Mouse (Mus musculus): Measurements from ENCODE around the gene Borcs7. TPM values are rescaled to one million over a fixed set of nuclear protein-coding genes. Genes with fewer than 3 reads are reported as not detected.
"Not testable (repeated sequence)": the region's sequence is repeated elsewhere in the genome, so short reads cannot be mapped to it uniquely, and the experiment has no call there.

Borcs7 gene
- polyA plus RNA-seq, 1 experiment from 2014 or later, result 19.7 TPM

DNA sequence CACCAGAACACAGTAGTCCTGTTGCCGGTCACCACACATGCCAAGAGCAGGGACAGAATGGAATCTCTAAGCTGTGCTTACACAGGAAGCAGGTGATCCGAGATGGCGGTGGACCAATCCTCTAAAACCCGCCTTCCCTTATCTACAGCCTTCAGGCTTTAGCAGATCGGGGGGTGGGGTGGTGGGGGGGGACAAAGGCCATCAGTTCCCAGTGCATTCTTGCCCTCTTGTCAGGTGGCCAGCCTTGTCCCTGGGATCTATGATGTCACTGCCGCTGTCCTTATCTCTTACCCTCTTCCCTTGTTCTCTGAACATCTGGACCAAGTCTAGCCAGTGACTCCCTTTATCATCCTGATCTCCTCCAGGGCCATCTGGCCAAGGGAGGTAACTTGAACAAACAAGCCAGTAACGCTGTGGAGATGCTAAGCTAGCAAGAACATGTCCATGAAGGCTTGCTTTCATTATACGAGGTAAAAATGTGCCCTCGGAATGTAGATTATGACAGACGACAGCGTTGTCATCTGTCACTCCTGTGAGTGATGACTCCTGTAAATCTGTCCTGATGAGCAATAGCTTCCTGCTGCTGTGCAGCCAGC is 38.3 kb downstream of the Borcs7 start:
- H3K4me2 ChIP-seq (replicated peaks; ENCODE audit: low read depth, low read length), result no peak overlapping the region
- H3K27me3 ChIP-seq (ENCODE audit: control insufficient read depth, insufficient read depth, low read length), result no peaks in the 10 kb centered on the region
- no peak overlapping the region for H3K27ac ChIP-seq (ENCODE audit: low read length)
- H3K9me3 ChIP-seq (ENCODE audit: control insufficient read depth, low read depth, low read length), result no peaks in the 10 kb centered on the region
- no peaks in the 10 kb centered on the region for H3K36me3 ChIP-seq (ENCODE audit: control insufficient read depth, insufficient read depth, low read length)
- no peak overlapping the region for H3K9ac ChIP-seq (replicated peaks; ENCODE audit: low read depth, low read length)
- H3K4me1 ChIP-seq (ENCODE audit: control insufficient read depth, insufficient read depth, low read length), result no peaks in the 10 kb centered on the region
- no peak for ATAC-seq (ENCODE audit: insufficient number of reproducible peaks, insufficient read depth, low FRiP score, low read depth)
- 35% methylated on average over 11 of the region's 11 CpGs for WGBS
- H3K4me3 ChIP-seq (ENCODE audit: low read depth, low read length), result no peak overlapping the region

DNA sequence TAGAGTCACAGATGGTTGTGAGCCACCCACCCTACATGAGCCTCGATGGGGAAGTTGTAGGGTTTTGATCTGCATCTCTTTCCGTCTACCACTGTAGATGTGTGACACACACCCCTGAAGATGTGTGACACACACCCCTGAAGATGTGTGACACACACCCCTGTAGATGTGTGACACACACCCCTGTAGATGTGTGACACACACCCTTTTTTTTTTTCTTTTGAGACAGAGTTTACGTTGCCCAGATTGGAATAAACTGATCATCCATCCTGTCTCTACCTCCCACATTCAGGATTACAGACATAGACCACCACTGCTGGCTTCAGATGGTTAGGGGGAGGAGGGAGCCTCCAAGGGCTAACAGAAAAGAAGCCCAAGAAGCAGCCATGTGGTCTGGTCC is 39.2 kb downstream of the Borcs7 start:
- no peak overlapping the region for H3K4me2 ChIP-seq (replicated peaks; ENCODE audit: low read depth, low read length)
- no peaks in the 10 kb centered on the region for H3K9me3 ChIP-seq (ENCODE audit: control insufficient read depth, low read depth, low read length)
- no peaks in the 10 kb centered on the region for H3K36me3 ChIP-seq (ENCODE audit: control insufficient read depth, insufficient read depth, low read length)
- 65% methylated on average over 3 of the region's 3 CpGs for WGBS
- ATAC-seq (ENCODE audit: insufficient number of reproducible peaks, insufficient read depth, low FRiP score, low read depth), result no peak
- H3K4me3 ChIP-seq (ENCODE audit: low read depth, low read length), result no peak overlapping the region
- no peaks in the 10 kb centered on the region for H3K4me1 ChIP-seq (ENCODE audit: control insufficient read depth, insufficient read depth, low read length)
- no peaks in the 10 kb centered on the region for H3K27me3 ChIP-seq (ENCODE audit: control insufficient read depth, insufficient read depth, low read length)
- H3K27ac ChIP-seq (ENCODE audit: low read length), result no peak overlapping the region
- H3K9ac ChIP-seq (replicated peaks; ENCODE audit: low read depth, low read length), result no peak overlapping the region

- Histone ChIP-seq H3K36me3 (ENCODE audit: control insufficient read depth, insufficient read depth, low read length) (no peaks in the 10 kb centered on the region), H3K4me1 (ENCODE audit: control insufficient read depth, insufficient read depth, low read length) (no peaks in the 10 kb centered on the region), H3K27me3 (ENCODE audit: control insufficient read depth, insufficient read depth, low read length) (no peaks in the 10 kb centered on the region), H3K4me2 (replicated peaks; ENCODE audit: low read depth, low read length) (no peak overlapping the region), H3K27ac (ENCODE audit: low read length) (no peak overlapping the region), H3K9ac (replicated peaks; ENCODE audit: low read depth, low read length) (no peak overlapping the region), H3K9me3 (ENCODE audit: control insufficient read depth, low read depth, low read length) (no peaks in the 10 kb centered on the region), H3K4me3 (ENCODE audit: low read depth, low read length) (no peak overlapping the region)
- WGBS, result 79% methylated on average over 10 of the region's 10 CpGs
- ATAC-seq (ENCODE audit: insufficient number of reproducible peaks, insufficient read depth, low FRiP score, low read depth), result no peak
Observed at GRCm38 (mm10) chr19:46731351-46731750, 41.6 kb downstream of the Borcs7 start.

- H3K9ac ChIP-seq (replicated peaks; ENCODE audit: low read depth, low read length); H3K4me1 ChIP-seq (ENCODE audit: control insufficient read depth, insufficient read depth, low read length); H3K4me2 ChIP-seq (replicated peaks; ENCODE audit: low read depth, low read length); H3K27me3 ChIP-seq (ENCODE audit: control insufficient read depth, insufficient read depth, low read length); H3K9me3 ChIP-seq (ENCODE audit: control insufficient read depth, low read depth, low read length); ATAC-seq (ENCODE audit: insufficient number of reproducible peaks, insufficient read depth, low FRiP score, low read depth); H3K36me3 ChIP-seq (ENCODE audit: control insufficient read depth, insufficient read depth, low read length); H3K4me3 ChIP-seq (ENCODE audit: low read depth, low read length); H3K27ac ChIP-seq (ENCODE audit: low read length): not testable (repeated sequence)
- WGBS, result 95% methylated on average over 5 of the region's 5 CpGs
Observed at GRCm38 (mm10) chr19:46732673-46733072, 43.0 kb downstream of the Borcs7 start.

DNA sequence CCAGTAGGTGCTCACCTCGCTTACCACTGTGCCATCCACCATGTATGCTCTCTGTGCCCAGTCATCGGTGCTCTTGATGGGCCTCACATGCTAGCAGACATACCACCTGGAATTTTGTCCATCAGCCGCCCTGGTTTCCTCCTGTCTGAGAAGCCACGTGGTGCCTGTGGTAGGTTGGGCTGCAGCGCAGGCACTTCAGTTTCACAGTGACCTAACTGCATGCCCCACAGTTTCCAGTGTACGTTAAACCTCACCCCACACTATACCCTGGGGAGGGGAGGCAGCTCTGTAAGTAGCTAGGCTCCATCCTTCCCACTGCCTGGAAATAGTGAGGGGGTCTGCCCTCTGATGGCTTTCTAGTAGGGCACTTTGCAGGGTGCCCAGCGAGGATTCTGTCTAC is 43.9 kb downstream of the Borcs7 start:
- H3K9ac ChIP-seq (replicated peaks; ENCODE audit: low read depth, low read length), result no peak overlapping the region
- no peak for ATAC-seq (ENCODE audit: insufficient number of reproducible peaks, insufficient read depth, low FRiP score, low read depth)

DNA sequence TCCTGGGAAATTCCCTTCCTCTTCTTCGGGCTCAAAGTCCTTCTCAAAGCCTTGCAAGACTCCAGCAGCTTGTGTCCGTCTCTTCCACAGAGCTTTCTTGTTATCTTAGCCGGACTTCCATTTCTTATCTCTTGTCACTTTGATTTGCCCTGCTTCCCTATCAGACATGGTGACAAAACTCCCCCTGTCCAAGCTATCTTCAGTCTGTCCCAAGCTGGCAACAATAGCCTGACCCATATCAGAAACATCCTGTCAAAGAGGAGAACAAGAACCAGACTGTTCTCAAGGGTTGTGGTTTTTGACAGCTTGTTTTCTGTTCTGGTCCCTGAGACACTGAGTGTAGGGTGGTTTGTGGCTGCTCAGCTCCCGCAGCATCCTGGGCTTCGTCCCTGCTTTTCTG is 45.5 kb downstream of the Borcs7 start:
- H3K27me3 ChIP-seq (ENCODE audit: control insufficient read depth, insufficient read depth, low read length), result no peaks in the 10 kb centered on the region
- no peak overlapping the region for H3K27ac ChIP-seq (ENCODE audit: low read length)
- no peak overlapping the region for H3K4me3 ChIP-seq (ENCODE audit: low read depth, low read length)
- H3K9me3 ChIP-seq (ENCODE audit: control insufficient read depth, low read depth, low read length), result no peaks in the 10 kb centered on the region
- ATAC-seq (ENCODE audit: insufficient number of reproducible peaks, insufficient read depth, low FRiP score, low read depth), result no peak
- no peaks in the 10 kb centered on the region for H3K4me1 ChIP-seq (ENCODE audit: control insufficient read depth, insufficient read depth, low read length)
- WGBS, result 43% methylated on average over 5 of the region's 5 CpGs
- H3K4me2 ChIP-seq (replicated peaks; ENCODE audit: low read depth, low read length), result no peak overlapping the region
- no peak overlapping the region for H3K9ac ChIP-seq (replicated peaks; ENCODE audit: low read depth, low read length)
- no peaks in the 10 kb centered on the region for H3K36me3 ChIP-seq (ENCODE audit: control insufficient read depth, insufficient read depth, low read length)

More for the DNA sequence above, 43.9 kb downstream of the Borcs7 start:
- Histone ChIP-seq H3K4me3 (ENCODE audit: low read depth, low read length) (no peak overlapping the region), H3K36me3 (ENCODE audit: control insufficient read depth, insufficient read depth, low read length) (no peaks in the 10 kb centered on the region), H3K27ac (ENCODE audit: low read length) (no peak overlapping the region), H3K9me3 (ENCODE audit: control insufficient read depth, low read depth, low read length) (no peaks in the 10 kb centered on the region), H3K27me3 (ENCODE audit: control insufficient read depth, insufficient read depth, low read length) (no peaks in the 10 kb centered on the region), H3K4me2 (replicated peaks; ENCODE audit: low read depth, low read length) (no peak overlapping the region), H3K4me1 (ENCODE audit: control insufficient read depth, insufficient read depth, low read length) (no peaks in the 10 kb centered on the region)
- 88% methylated on average over 7 of the region's 7 CpGs for WGBS

DNA sequence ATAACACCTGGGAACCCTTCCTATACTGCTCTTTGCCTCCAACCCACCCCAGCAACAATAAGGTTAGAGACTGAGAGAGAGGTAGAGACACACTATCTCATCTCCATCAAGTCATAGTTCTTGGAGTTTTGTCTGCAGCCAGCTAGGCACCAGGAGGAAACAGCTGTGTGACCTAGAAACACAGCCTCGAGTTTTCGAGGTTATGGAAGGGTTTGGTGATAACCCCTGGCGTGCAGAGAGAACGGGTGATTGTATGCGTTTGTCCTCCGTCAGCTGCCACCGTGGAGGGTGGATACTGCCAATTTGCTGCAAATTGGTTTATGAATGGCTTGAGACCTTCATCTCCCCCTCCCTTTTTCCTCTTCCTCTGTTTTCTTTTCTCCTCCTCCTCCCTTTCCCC is 47.4 kb downstream of the Borcs7 start:
- no peak for ATAC-seq (ENCODE audit: insufficient number of reproducible peaks, insufficient read depth, low FRiP score, low read depth)
- Histone ChIP-seq H3K9ac (replicated peaks; ENCODE audit: low read depth, low read length) (no peak overlapping the region), H3K4me2 (replicated peaks; ENCODE audit: low read depth, low read length) (no peak overlapping the region), H3K9me3 (ENCODE audit: control insufficient read depth, low read depth, low read length) (no peaks in the 10 kb centered on the region), H3K27ac (ENCODE audit: low read length) (no peak overlapping the region), H3K27me3 (ENCODE audit: control insufficient read depth, insufficient read depth, low read length) (no peaks in the 10 kb centered on the region), H3K4me3 (ENCODE audit: low read depth, low read length) (no peak overlapping the region), H3K36me3 (ENCODE audit: control insufficient read depth, insufficient read depth, low read length) (no peaks in the 10 kb centered on the region), H3K4me1 (ENCODE audit: control insufficient read depth, insufficient read depth, low read length) (no peaks in the 10 kb centered on the region)
- WGBS, result 64% methylated on average over 7 of the region's 7 CpGs

DNA sequence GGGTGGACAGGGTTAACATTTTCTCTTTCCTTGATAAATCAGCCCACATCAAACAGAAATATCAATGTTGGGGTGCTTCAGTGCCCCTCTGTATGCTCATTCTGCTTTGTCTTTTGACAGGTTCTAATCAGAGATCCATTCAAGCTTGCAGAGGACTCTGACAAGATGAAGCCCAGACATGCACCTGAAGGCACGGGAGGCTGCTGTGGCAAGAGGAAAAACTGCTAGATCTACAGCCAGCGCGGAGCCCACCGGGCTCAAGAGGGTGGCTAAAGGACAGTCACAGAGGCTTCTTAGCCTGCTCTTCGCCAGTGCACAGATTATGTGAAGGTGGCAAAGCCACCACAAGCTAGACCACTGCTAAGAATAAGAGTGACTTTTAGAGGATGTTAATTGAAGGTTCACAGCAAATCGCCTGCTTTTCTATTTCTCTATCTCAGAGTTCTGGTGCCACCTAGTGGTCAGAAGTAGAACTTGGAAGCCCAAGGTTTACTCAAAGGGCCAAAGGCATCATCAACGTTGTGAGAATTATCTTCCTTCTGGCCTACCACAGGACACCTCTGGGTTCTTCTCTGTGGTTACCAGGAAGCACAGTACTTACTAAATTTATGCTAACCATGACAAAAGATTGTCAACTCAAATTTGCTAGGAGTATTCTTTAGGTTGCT is 50.8 kb downstream of the Borcs7 start:
- no peak for ATAC-seq (ENCODE audit: insufficient number of reproducible peaks, insufficient read depth, low FRiP score, low read depth)
- no peak overlapping the region for H3K27ac ChIP-seq (ENCODE audit: low read length)
- no peak overlapping the region for H3K4me3 ChIP-seq (ENCODE audit: low read depth, low read length)
- no peaks in the 10 kb centered on the region for H3K9me3 ChIP-seq (ENCODE audit: control insufficient read depth, low read depth, low read length)
- WGBS, result 51% methylated on average over 7 of the region's 7 CpGs
- H3K4me1 ChIP-seq (ENCODE audit: control insufficient read depth, insufficient read depth, low read length), result no peaks in the 10 kb centered on the region
- H3K27me3 ChIP-seq (ENCODE audit: control insufficient read depth, insufficient read depth, low read length), result no peaks in the 10 kb centered on the region
- H3K9ac ChIP-seq (replicated peaks; ENCODE audit: low read depth, low read length), result no peak overlapping the region
- no peaks in the 10 kb centered on the region for H3K36me3 ChIP-seq (ENCODE audit: control insufficient read depth, insufficient read depth, low read length)
- H3K4me2 ChIP-seq (replicated peaks; ENCODE audit: low read depth, low read length), result no peak overlapping the region

GRCm38 (mm10) chr19:46741574-46741973 is 51.9 kb downstream of the Borcs7 start:
- H3K36me3 ChIP-seq (ENCODE audit: control insufficient read depth, insufficient read depth, low read length), result no peaks in the 10 kb centered on the region
- H3K4me1 ChIP-seq (ENCODE audit: control insufficient read depth, insufficient read depth, low read length), result no peaks in the 10 kb centered on the region
- H3K4me2 ChIP-seq (replicated peaks; ENCODE audit: low read depth, low read length), result no peak overlapping the region
- H3K9ac ChIP-seq (replicated peaks; ENCODE audit: low read depth, low read length), result no peak overlapping the region
- no peak overlapping the region for H3K4me3 ChIP-seq (ENCODE audit: low read depth, low read length)
- 38% methylated on average over 6 of the region's 6 CpGs for WGBS
- H3K9me3 ChIP-seq (ENCODE audit: control insufficient read depth, low read depth, low read length), result no peaks in the 10 kb centered on the region
- no peaks in the 10 kb centered on the region for H3K27me3 ChIP-seq (ENCODE audit: control insufficient read depth, insufficient read depth, low read length)
- ATAC-seq (ENCODE audit: insufficient number of reproducible peaks, insufficient read depth, low FRiP score, low read depth), result no peak
- no peak overlapping the region for H3K27ac ChIP-seq (ENCODE audit: low read length)

Measured in stomach, embryonic 14.5 days (tissue).